Mouse (Mus musculus) heart, embryonic 16.5 days (tissue): ENCODE results near the gene A4galt. TPM values are rescaled to one million over a fixed set of nuclear protein-coding genes. Genes with fewer than 3 reads are reported as not detected.

Experiments used
- ATAC-seq: fragments of 200-750 bp; cut with Nextera tagmentation; replicated peaks from 2 replicates; pipeline ENCODE4 v1.8.0; 2017; ENCODE audit warnings: moderate number of reproducible peaks; ENCODE audit not compliant: insufficient read depth, low FRiP score; ENCODE audit errors: extremely low read depth
- H3K27ac ChIP-seq: fragments of 300-500 bp; sonication (generic); 2 replicates; pipeline ENCODE4 v1.5.1; 2014; ENCODE audit warnings: mild to moderate bottlenecking, low read length, control low read depth, moderate library complexity
- H3K27me3 ChIP-seq: fragments of 300-500 bp; sonication (generic); 2 replicates; pipeline ENCODE4 v1.6.1; 2014; ENCODE audit warnings: low read length, mixed read lengths; ENCODE audit not compliant: control insufficient read depth, insufficient read depth
- H3K36me3 ChIP-seq: fragments of 300-500 bp; sonication (generic); 2 replicates; pipeline ENCODE4 v1.6.1; 2014; ENCODE audit not compliant: control insufficient read depth, insufficient read depth
- H3K4me1 ChIP-seq: fragments of 300-500 bp; sonication (generic); 2 replicates; pipeline ENCODE4 v1.6.1; 2014; ENCODE audit warnings: low read length, mixed read lengths; ENCODE audit not compliant: control insufficient read depth, insufficient read depth
- H3K4me2 ChIP-seq: fragments of 300-500 bp; sonication (generic); 2 replicates; pipeline ENCODE4 v1.6.1; 2014; ENCODE audit warnings: low read depth, mild to moderate bottlenecking, control low read depth, low read length
- H3K4me3 ChIP-seq: fragments of 300-500 bp; sonication (generic); 2 replicates; pipeline ENCODE4 v1.5.1; 2014; ENCODE audit warnings: mild to moderate bottlenecking, control low read depth, low read length
- H3K9ac ChIP-seq: fragments of 300-500 bp; sonication (generic); 2 replicates; pipeline ENCODE4 v1.6.1; 2014; ENCODE audit warnings: low read length, control low read depth
- H3K9me3 ChIP-seq: fragments of 300-500 bp; sonication (generic); replicated peaks from 2 replicates; pipeline ENCODE4 v1.6.1; 2016; ENCODE audit warnings: low read length; ENCODE audit not compliant: control insufficient read depth
- WGBS: fragments of 180-500 bp; shearing (Covaris S2); extraction: QIAGEN DNeasy Blood & Tissue Kit; methylation state at CpG from one replicate; pipeline ENCODE4 v1.1.7; 2014; 5-methylcytosine and 5-hydroxymethylcytosine counted together
- polyA plus RNA-seq: library from polyadenylated mRNA; unstranded; fragments of >200 nt; fragmentation: Nextera tagmentation; extraction: Ambion mirVana; gene quantifications from 2 replicates; pipeline ENCODE4 v1.2.1, GENCODE M21; 2015

The A4galt gene
- polyA plus RNA-seq: 1.3 TPM in 2 replicates

DNA sequence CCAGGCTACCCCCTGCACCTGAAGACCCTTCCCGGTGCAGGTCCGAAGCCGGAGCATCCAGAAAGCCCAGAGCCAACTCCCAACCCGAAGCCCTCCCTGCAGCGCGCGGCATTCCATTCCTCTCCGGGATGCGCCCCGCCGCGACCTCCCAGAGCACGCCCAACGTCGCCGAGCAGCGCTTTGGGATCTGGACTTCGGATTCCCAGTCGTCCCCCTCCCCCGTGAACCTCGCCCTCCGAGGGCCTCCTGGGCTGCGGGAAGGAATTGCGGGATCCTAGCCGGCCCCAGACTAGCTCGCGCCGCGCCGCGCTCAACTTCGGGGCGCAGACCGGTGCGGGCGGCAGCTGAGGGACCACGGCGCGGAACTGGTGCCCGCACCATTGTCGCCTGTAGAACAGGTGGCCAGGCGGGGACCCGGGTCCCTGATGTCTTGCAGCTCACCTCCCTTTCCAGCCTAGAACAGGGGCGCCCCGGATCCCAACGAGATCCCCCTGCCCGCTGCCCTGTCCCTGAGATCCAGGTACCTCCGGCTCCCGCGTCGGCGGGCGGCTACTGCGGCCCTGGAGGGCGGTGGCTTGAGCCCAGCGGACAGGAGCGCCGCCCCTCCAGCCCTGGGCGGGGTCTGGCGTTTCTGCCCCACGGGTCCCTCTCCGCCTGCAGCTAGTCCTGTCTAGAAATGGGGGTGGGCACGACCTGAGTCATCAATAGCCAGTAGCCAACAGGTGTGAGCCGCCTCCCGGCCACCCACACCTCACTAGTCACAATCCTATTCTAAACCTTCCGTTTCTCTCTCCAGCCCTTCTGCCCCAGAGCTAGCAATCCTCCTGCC lies at the start of gene A4galt:
TSS of gene A4galt (minus strand) at position 599 of the 829 bp plus-strand sequence.
- peak within 1 kb of the TSS; percentile 94 for H3K4me2 ChIP-seq
- H3K36me3 ChIP-seq: no peaks in the 10 kb centered on the region
- WGBS: 2% methylated on average over 65 of the region's 66 CpGs
- peak within 1 kb of the TSS; percentile 65 for H3K9ac ChIP-seq
- no peaks in the 10 kb centered on the region for H3K4me1 ChIP-seq
- H3K27ac ChIP-seq: no peak within 1 kb of the TSS
- H3K9me3 ChIP-seq: no peaks in the 10 kb centered on the region; the same call in 1 of the 2 replicates
- peaks cover 31% of the 10 kb centered on the region for H3K27me3 ChIP-seq
- H3K4me3 ChIP-seq: peak within 1 kb of the TSS; percentile 63
- ATAC-seq: no peak

DNA sequence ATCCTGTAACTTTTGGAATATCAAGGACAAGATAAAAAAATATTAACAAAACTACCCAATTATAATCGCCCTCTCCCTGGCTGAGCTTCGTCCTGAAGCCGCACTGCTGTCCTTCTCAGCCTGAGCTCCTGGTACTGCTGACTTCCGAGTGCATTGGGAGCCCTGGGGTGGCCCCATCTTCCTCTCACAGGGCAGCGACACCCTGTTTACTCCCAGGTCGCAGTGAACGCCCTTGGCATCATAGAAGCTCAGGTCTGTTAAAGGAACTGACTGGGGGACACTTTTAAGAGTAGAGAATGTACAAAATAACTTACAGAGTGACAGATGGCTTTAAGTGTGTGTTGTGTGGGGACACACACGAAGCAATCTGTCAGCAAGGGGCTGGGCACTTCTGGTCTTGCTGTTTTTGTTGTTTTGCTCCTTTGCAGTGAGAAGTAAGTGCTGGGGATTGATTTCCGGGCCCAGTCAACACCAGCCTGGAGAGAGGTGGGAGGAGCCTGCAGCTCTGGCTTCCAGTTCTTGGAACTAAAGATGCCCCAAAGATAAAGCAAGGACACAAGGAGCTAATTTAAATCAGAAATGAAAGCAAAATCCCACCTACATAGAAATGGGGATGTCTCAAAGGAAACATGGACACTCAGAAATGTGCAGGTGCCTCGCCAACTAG lies 48.5 kb upstream of the A4galt start:
- H3K4me2 ChIP-seq: no peak overlapping the region
- H3K9me3 ChIP-seq: no peaks in the 10 kb centered on the region
- no peak overlapping the region for H3K4me3 ChIP-seq
- 0 out of 2 replicates have a peak, but pooled peaks cover 2% of the 10 kb centered on the region for H3K36me3 ChIP-seq
- H3K4me1 ChIP-seq: peaks cover 5% of the 10 kb centered on the region
- no peaks in the 10 kb centered on the region for H3K27me3 ChIP-seq
- ATAC-seq: no peak
- no peak overlapping the region for H3K9ac ChIP-seq
- no peak overlapping the region for H3K27ac ChIP-seq
- 49% methylated on average over 10 of the region's 10 CpGs for WGBS

DNA sequence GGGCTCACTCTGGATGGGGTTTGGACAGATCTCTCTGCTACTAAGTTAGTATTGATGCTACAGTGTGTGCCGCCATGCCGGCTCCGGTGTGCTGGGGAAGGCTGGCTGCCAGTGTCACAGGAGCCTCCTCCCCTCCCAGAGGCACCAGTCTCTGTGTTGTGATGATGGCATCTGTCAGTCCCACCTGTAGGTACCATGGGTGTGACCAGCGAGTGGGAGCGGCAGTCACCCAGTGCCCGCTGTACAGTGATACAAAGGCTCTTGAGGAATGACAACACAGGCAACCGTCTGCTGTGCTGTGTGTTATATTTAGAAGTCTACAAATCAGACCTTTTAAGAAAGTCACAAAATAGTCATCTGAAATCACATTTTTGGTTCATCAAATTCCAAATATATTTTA lies 47.9 kb upstream of the A4galt start:
- 57% methylated on average over 7 of the region's 7 CpGs for WGBS
- no peak overlapping the region for H3K4me2 ChIP-seq
- H3K27me3 ChIP-seq: no peaks in the 10 kb centered on the region
- H3K36me3 ChIP-seq: 0 out of 2 replicates have a peak, but pooled peaks cover 2% of the 10 kb centered on the region
- ATAC-seq: no peak
- H3K9ac ChIP-seq: no peak overlapping the region
- H3K9me3 ChIP-seq: no peaks in the 10 kb centered on the region
- no peak overlapping the region for H3K4me3 ChIP-seq
- H3K27ac ChIP-seq: no peak overlapping the region
- peaks cover 5% of the 10 kb centered on the region for H3K4me1 ChIP-seq

DNA sequence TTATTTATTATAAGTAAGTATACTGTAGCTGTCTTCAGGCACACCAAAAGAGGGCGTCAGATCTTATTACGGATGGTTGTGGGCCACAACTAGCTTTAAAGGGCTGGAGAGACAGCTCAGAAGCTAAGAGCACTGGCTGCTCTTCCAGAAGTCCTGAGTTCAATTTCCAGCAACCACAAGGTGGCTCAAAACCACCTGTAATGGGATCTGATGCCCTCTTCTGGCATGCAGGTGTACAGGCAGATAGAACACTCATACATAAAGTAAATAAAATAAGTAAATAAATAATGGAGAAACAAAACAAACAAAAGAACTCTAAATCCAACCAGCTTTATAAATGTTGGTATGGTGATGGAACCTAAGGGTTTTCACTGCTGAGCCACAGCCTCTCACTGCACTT lies 47.2 kb upstream of the A4galt start:
- no peak overlapping the region for H3K9ac ChIP-seq
- H3K9me3 ChIP-seq: no peaks in the 10 kb centered on the region
- H3K36me3 ChIP-seq: 0 out of 2 replicates have a peak, but pooled peaks cover 2% of the 10 kb centered on the region
- H3K27ac ChIP-seq: no peak overlapping the region
- H3K4me3 ChIP-seq: no peak overlapping the region
- no peaks in the 10 kb centered on the region for H3K27me3 ChIP-seq
- no peak for ATAC-seq
- 91% methylated on average over 2 of the region's 2 CpGs for WGBS
- H3K4me2 ChIP-seq: no peak overlapping the region
- peaks cover 4% of the 10 kb centered on the region for H3K4me1 ChIP-seq

DNA sequence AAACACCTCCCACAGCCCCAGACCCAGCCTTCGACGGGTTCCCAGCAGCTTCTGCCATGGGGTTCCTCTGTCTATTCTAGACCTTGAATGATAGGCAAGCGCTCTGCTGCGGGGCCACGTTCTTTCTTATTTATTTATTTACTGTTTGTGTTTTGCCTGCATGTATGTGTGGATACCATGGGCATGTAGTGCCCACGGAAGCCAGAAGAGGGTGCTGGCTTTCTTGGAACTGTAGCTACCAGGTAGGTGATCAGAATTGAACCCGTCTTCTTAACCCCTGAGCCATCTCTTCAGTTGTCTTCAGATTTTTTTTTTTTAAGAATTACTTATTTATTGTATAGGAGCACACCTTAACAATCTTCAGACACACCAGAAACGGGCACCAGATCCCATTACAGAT lies 46.7 kb upstream of the A4galt start:
- 85% methylated on average over 8 of the region's 8 CpGs for WGBS
- ATAC-seq: no peak
- Histone ChIP-seq H3K27me3 (no peaks in the 10 kb centered on the region), H3K9me3 (no peaks in the 10 kb centered on the region), H3K27ac (no peak overlapping the region), H3K4me1 (no peaks in the 10 kb centered on the region; the same call in 1 of the 2 replicates), H3K4me2 (no peak overlapping the region), H3K4me3 (no peak overlapping the region), H3K9ac (no peak overlapping the region), H3K36me3 (0 out of 2 replicates have a peak, but pooled peaks cover 2% of the 10 kb centered on the region)

DNA sequence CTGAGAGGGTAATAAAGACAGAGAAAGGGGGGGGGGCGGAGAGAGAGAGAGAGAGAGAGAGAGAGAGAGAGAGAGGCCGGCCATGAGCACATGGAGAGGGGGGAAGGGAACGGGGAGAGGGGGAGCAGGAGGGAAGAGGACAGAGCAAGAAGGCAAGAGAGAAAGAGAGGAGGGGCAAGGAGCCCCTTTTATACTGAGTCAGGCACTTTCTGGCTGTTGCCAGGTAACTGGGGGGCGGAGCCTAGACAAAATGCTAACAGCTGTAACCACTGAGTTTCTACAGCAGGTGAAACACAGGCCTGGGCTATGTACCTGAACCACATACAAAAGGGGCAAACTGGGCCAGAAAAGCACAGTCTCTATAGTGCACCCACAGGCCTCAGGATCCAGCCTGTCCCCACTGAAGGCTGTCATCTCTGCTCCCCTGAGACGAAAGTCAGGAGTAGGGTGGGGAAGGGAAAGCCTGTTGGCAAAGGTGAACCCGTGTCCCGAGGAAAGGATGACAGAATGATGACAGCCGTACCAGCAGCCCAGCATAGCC lies 45.3 kb upstream of the A4galt start:
- H3K4me2 ChIP-seq: no peak overlapping the region
- no peaks in the 10 kb centered on the region for H3K27me3 ChIP-seq
- 63% methylated on average over 8 of the region's 8 CpGs for WGBS

DNA sequence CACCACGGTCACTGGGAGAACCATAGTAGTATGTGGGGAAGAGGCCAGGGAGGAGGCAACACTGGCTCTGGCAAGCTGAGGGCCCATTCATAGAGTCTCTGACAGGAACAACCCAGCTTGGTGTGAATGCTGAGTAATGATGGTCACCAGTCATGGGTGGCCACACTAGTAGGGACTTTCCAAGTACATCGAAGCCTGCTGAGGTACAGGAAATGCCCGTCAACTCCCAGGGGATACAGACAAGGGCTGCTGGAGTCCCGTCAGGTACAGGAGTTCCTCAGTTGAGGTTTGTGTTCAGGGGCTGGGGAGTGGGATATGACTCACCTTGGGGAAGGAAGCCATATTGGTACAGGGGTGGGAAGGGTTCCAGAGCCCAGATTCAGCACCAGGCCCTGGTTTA lies 44.5 kb upstream of the A4galt start:
- Histone ChIP-seq H3K9me3 (no peaks in the 10 kb centered on the region), H3K4me3 (no peak overlapping the region), H3K9ac (no peak overlapping the region), H3K4me1 (no peaks in the 10 kb centered on the region; the same call in 1 of the 2 replicates), H3K27me3 (no peaks in the 10 kb centered on the region), H3K4me2 (no peak overlapping the region), H3K36me3 (0 out of 2 replicates have a peak, but pooled peaks cover 2% of the 10 kb centered on the region), H3K27ac (no peak overlapping the region)
- 75% methylated on average over 4 of the region's 4 CpGs for WGBS
- ATAC-seq: no peak

More for the DNA sequence above, 45.3 kb upstream of the A4galt start:
- Histone ChIP-seq H3K9ac (no peak overlapping the region), H3K4me1 (no peaks in the 10 kb centered on the region; the same call in 1 of the 2 replicates), H3K36me3 (0 out of 2 replicates have a peak, but pooled peaks cover 2% of the 10 kb centered on the region), H3K9me3 (no peaks in the 10 kb centered on the region), H3K4me3 (no peak overlapping the region), H3K27ac (no peak overlapping the region)
- ATAC-seq: no peak

DNA sequence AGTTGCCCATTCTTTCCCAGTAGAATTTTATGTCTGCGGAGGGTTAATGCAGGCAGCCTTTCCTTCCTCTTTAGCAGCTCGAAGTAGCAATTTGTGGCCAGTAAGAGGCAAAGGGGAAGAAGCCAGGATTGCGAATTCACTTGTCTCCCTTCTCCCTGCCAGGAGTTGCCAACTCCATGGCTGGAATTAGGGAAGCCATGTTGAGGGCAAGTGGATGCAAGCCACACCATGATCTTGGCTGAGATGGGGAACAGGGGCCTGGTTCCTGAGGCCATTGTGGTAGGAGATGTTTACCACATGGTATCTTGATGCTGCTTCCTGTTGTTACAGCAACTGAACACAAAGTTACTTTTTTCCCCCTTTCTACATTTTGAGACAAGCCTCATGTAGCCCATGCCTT lies 43.4 kb upstream of the A4galt start:
- Histone ChIP-seq H3K9me3 (no peaks in the 10 kb centered on the region), H3K9ac (no peak overlapping the region), H3K4me3 (no peak overlapping the region), H3K4me1 (no peaks in the 10 kb centered on the region; the same call in 1 of the 2 replicates), H3K27me3 (no peaks in the 10 kb centered on the region), H3K27ac (no peak overlapping the region), H3K4me2 (no peak overlapping the region), H3K36me3 (0 out of 2 replicates have a peak, but pooled peaks cover 2% of the 10 kb centered on the region)
- no peak for ATAC-seq
- WGBS: 76% methylated on average over 3 of the region's 3 CpGs
